Mouse (Mus musculus) liver, embryonic 16.5 days (tissue): Measurements from ENCODE around the gene Gpr157. TPM values are rescaled to one million over a fixed set of nuclear protein-coding genes. Genes with fewer than 3 reads are reported as not detected.
"Not testable (repeated sequence)": the region's sequence is repeated elsewhere in the genome, so short reads cannot be mapped to it uniquely, and the experiment has no call there.

Source experiments
- ATAC-seq: fragments of 200-750 bp; cut with Nextera tagmentation; 2 replicates; pipeline ENCODE4 v1.8.0; 2017; ENCODE audit warnings: low read depth, mild to moderate bottlenecking, moderate number of reproducible peaks, moderate library complexity
- H3K27ac ChIP-seq: fragments of 300-500 bp; sonication (generic); 2 replicates; pipeline ENCODE4 v1.5.1; 2014; ENCODE audit warnings: mild to moderate bottlenecking, low read length
- H3K27me3 ChIP-seq: fragments of 300-500 bp; sonication (generic); 2 replicates; pipeline ENCODE4 v1.6.1; 2014; ENCODE audit warnings: low read depth, low read length, mixed read lengths; ENCODE audit not compliant: control insufficient read depth, insufficient read depth
- H3K36me3 ChIP-seq: fragments of 300-500 bp; sonication (generic); 2 replicates; pipeline ENCODE4 v1.6.1; 2014; ENCODE audit warnings: mild to moderate bottlenecking; ENCODE audit not compliant: control insufficient read depth, insufficient read depth
- H3K4me1 ChIP-seq: fragments of 300-500 bp; sonication (generic); 2 replicates; pipeline ENCODE4 v1.6.1; 2014; ENCODE audit warnings: low read depth, low read length, mixed read lengths; ENCODE audit not compliant: control insufficient read depth
- H3K4me2 ChIP-seq: fragments of 300-500 bp; sonication (generic); 2 replicates; pipeline ENCODE4 v1.6.1; 2014; ENCODE audit warnings: low read depth, low read length, mixed read lengths
- H3K4me3 ChIP-seq: fragments of 300-500 bp; sonication (generic); 2 replicates; pipeline ENCODE4 v1.5.1; 2014; ENCODE audit warnings: low read depth, mild to moderate bottlenecking, low read length
- H3K9ac ChIP-seq: fragments of 300-500 bp; sonication (generic); 2 replicates; pipeline ENCODE4 v1.6.1; 2014; ENCODE audit warnings: low read depth, low read length
- H3K9me3 ChIP-seq: fragments of 300-500 bp; sonication (generic); replicated peaks from 2 replicates; pipeline ENCODE4 v1.6.1; 2016; ENCODE audit warnings: low read length; ENCODE audit not compliant: control insufficient read depth
- whole genome bisulfite sequencing: fragments of 180-500 bp; shearing (Covaris S2); extraction: QIAGEN DNeasy Blood & Tissue Kit; methylation state at CpG from one replicate; pipeline ENCODE4 v1.1.7; 2014; ENCODE audit not compliant: insufficient replicate concordance; 5-methylcytosine and 5-hydroxymethylcytosine counted together
- polyA plus RNA-seq: library from polyadenylated mRNA; unstranded; fragments of >200 nt; fragmentation: Nextera tagmentation; extraction: Ambion mirVana; gene quantifications from 2 replicates; pipeline ENCODE4 v1.2.1, GENCODE M21; 2015

Gene Gpr157
- 0.37 and 0.74 TPM in 2 replicates for polyA plus RNA-seq

- H3K9ac ChIP-seq: peak within 1 kb of the TSS; percentile 61
- H3K36me3 ChIP-seq: no peaks in the 10 kb centered on the region
- peak; percentile 94 for ATAC-seq
- H3K4me3 ChIP-seq: peak within 1 kb of the TSS; percentile 63
- peaks cover 7% of the 10 kb centered on the region for H3K4me1 ChIP-seq
- peak within 1 kb of the TSS; percentile 55 for H3K27ac ChIP-seq
- H3K9me3 ChIP-seq: no peaks in the 10 kb centered on the region
- H3K27me3 ChIP-seq: peaks cover 6% of the 10 kb centered on the region
- under 1% methylated on average over 55 of the region's 56 CpGs for WGBS
- H3K4me2 ChIP-seq: peak within 1 kb of the TSS; percentile 85
These were observed at the start of gene Gpr157 for GRCm38 (mm10) chr4:150087161-150087889. Gene Gpr157 (plus strand): TSS chr4:150087365.

- H3K9me3 ChIP-seq: no peaks in the 10 kb centered on the region
- no peaks in the 10 kb centered on the region for H3K4me1 ChIP-seq
- peaks cover 18% of the 10 kb centered on the region for H3K27me3 ChIP-seq
- no peak overlapping the region for H3K4me3 ChIP-seq
- no peak overlapping the region for H3K4me2 ChIP-seq
- ATAC-seq: no peak
- no peak overlapping the region for H3K9ac ChIP-seq
- WGBS: 62% methylated on average over 7 of the region's 7 CpGs
- H3K36me3 ChIP-seq: no peaks in the 10 kb centered on the region
- no peak overlapping the region for H3K27ac ChIP-seq
These were observed 48.6 kb upstream of the Gpr157 start for GRCm38 (mm10) chr4:150038533-150038932.

- no peak overlapping the region for H3K27ac ChIP-seq
- H3K4me3 ChIP-seq: no peak overlapping the region
- no peaks in the 10 kb centered on the region for H3K36me3 ChIP-seq
- H3K4me1 ChIP-seq: no peaks in the 10 kb centered on the region
- H3K27me3 ChIP-seq: peaks cover 3% of the 10 kb centered on the region
- H3K4me2 ChIP-seq: no peak overlapping the region
- H3K9me3 ChIP-seq: no peaks in the 10 kb centered on the region
- no peak overlapping the region for H3K9ac ChIP-seq
- WGBS: 45% methylated on average over 9 of the region's 9 CpGs
- ATAC-seq: no peak
These were observed 47.1 kb upstream of the Gpr157 start for GRCm38 (mm10) chr4:150040003-150040581.

GRCm38 (mm10) chr4:150040856-150041255 is 46.3 kb upstream of the Gpr157 start:
- not testable (repeated sequence) for H3K9ac ChIP-seq, H3K4me2 ChIP-seq, H3K4me3 ChIP-seq, H3K36me3 ChIP-seq, H3K27me3 ChIP-seq, ATAC-seq, H3K9me3 ChIP-seq, H3K27ac ChIP-seq, H3K4me1 ChIP-seq
- WGBS: 32% methylated on average over 1 of the region's 1 CpGs

GRCm38 (mm10) chr4:150041346-150042110 is 45.6 kb upstream of the Gpr157 start:
- H3K9me3 ChIP-seq: no peaks in the 10 kb centered on the region
- H3K4me1 ChIP-seq: no peaks in the 10 kb centered on the region
- no peak overlapping the region for H3K27ac ChIP-seq
- H3K9ac ChIP-seq: no peak overlapping the region
- H3K4me3 ChIP-seq: no peak overlapping the region
- H3K27me3 ChIP-seq: peaks cover 5% of the 10 kb centered on the region; the same call in 1 of the 2 replicates
- H3K36me3 ChIP-seq: no peaks in the 10 kb centered on the region
- WGBS: 53% methylated on average over 10 of the region's 10 CpGs
- no peak for ATAC-seq
- H3K4me2 ChIP-seq: no peak overlapping the region

GRCm38 (mm10) chr4:150043591-150043990 is 43.6 kb upstream of the Gpr157 start:
- Histone ChIP-seq H3K4me3 (no peak overlapping the region), H3K27me3 (peaks cover 18% of the 10 kb centered on the region), H3K36me3 (no peaks in the 10 kb centered on the region), H3K9me3 (no peaks in the 10 kb centered on the region), H3K4me1 (no peaks in the 10 kb centered on the region; the same call in 1 of the 2 replicates), H3K9ac (no peak overlapping the region), H3K27ac (no peak overlapping the region), H3K4me2 (no peak overlapping the region)
- no peak for ATAC-seq
- WGBS: 77% methylated on average over 9 of the region's 9 CpGs

GRCm38 (mm10) chr4:150048038-150048437 is 39.1 kb upstream of the Gpr157 start:
- peak overlapping the region; percentile 64 for H3K4me2 ChIP-seq
- peak overlapping the region; percentile 48 for H3K4me3 ChIP-seq
- H3K27ac ChIP-seq: no peak overlapping the region
- 0 out of 2 replicates have a peak overlapping the region, but pooled peaks have one; percentile 26 for H3K9ac ChIP-seq
- ATAC-seq: 0 out of 2 replicates have a peak, but pooled peaks have one; percentile 13
- 2% methylated on average over 20 of the region's 20 CpGs for WGBS
- no peaks in the 10 kb centered on the region; the same call in 1 of the 2 replicates for H3K4me1 ChIP-seq
- no peaks in the 10 kb centered on the region for H3K9me3 ChIP-seq
- H3K27me3 ChIP-seq: peaks cover 35% of the 10 kb centered on the region
- H3K36me3 ChIP-seq: no peaks in the 10 kb centered on the region

- ATAC-seq: no peak; the same call in 1 of the 2 replicates
- Histone ChIP-seq H3K27ac (no peak overlapping the region), H3K9ac (no peak overlapping the region), H3K4me1 (no peaks in the 10 kb centered on the region; the same call in 1 of the 2 replicates), H3K4me2 (peak overlapping the region; percentile 64), H3K9me3 (no peaks in the 10 kb centered on the region), H3K36me3 (no peaks in the 10 kb centered on the region), H3K27me3 (peaks cover 35% of the 10 kb centered on the region), H3K4me3 (peak overlapping the region; percentile 48)
- WGBS: under 1% methylated on average over 49 of the region's 49 CpGs
These were observed 38.5 kb upstream of the Gpr157 start for GRCm38 (mm10) chr4:150048478-150049156.
